Mouse (Mus musculus) ES-E14 (cell line): ENCODE data around the gene Med11. TPM values are rescaled to one million over a fixed set of nuclear protein-coding genes. Genes with fewer than 3 reads are reported as not detected.
"Not testable (repeated sequence)": the region's sequence is repeated elsewhere in the genome, so short reads cannot be mapped to it uniquely, and the experiment has no call there.

Experiments used
- DNase-seq: peaks from one replicate; pipeline ENCODE4 v3.0.0-alpha.2; 2013; ENCODE audit warnings: low read depth, low spot score
- H3K27ac ChIP-seq: 2 replicates; pipeline ENCODE4 v1.5.1; 2012; ENCODE audit warnings: low read depth, mild to moderate bottlenecking, low read length, moderate library complexity, mixed read lengths; ENCODE audit not compliant: poor library complexity, insufficient read depth, severe bottlenecking
- H3K36me3 ChIP-seq: 2 replicates; pipeline ENCODE4 v1.6.1; 2012; ENCODE audit warnings: mild to moderate bottlenecking, low read length, moderate library complexity, mixed read lengths; ENCODE audit not compliant: control insufficient read depth, poor library complexity, insufficient read depth, severe bottlenecking
- H3K4me1 ChIP-seq, 2 experiments: fragments of 150-350 bp in 1 of 2; sonication (generic) in 1 of 2; 2 replicates each; pipeline ENCODE4 v1.6.1; 2012; ENCODE audit warnings: low read length in 2 of 2, mild to moderate bottlenecking in 1 of 2, mixed read lengths in 1 of 2; ENCODE audit not compliant: control insufficient read depth in 2 of 2, insufficient read depth in 2 of 2, poor library complexity in 1 of 2
- H3K4me3 ChIP-seq, 2 experiments: fragments of 150-350 bp in 1 of 2; sonication (generic) in 1 of 2; 2 replicates each; pipeline ENCODE4 v1.5.1; 2012; ENCODE audit warnings: low read length in 2 of 2, low read depth in 1 of 2, mild to moderate bottlenecking in 1 of 2, mixed read lengths in 1 of 2; ENCODE audit not compliant: insufficient read depth in 1 of 2, poor library complexity in 1 of 2, severe bottlenecking in 1 of 2
- H3K9ac ChIP-seq: 2 replicates; pipeline ENCODE4 v1.6.1; 2012; ENCODE audit warnings: low read depth, mild to moderate bottlenecking, low read length, mixed read lengths; ENCODE audit not compliant: poor library complexity, insufficient read depth, severe bottlenecking
- H3K9me3 ChIP-seq: fragments of 150-350 bp; sonication (generic); 2 replicates; pipeline ENCODE4 v1.6.1; 2012; ENCODE audit warnings: low read depth, mild to moderate bottlenecking, low read length; ENCODE audit not compliant: control insufficient read depth, insufficient read depth
- CHD2 ChIP-seq: IDR thresholded peaks from 2 replicates; pipeline ENCODE4 v1.6.1; 2014; ENCODE audit warnings: mild to moderate bottlenecking, low read depth, low read length, inconsistent platforms
- HCFC1 ChIP-seq: IDR thresholded peaks from 2 replicates; pipeline ENCODE4 v1.6.1; 2012; ENCODE audit warnings: low read length, inconsistent platforms, borderline replicate concordance; ENCODE audit not compliant: insufficient read depth
- MAFK ChIP-seq: IDR thresholded peaks from 2 replicates; pipeline ENCODE4 v1.6.1; 2014; ENCODE audit warnings: mild to moderate bottlenecking, low read depth, low read length, inconsistent platforms; ENCODE audit not compliant: insufficient read depth
- ZC3H11A ChIP-seq: IDR thresholded peaks from 2 replicates; pipeline ENCODE4 v1.6.1; 2012; ENCODE audit warnings: low read depth, mild to moderate bottlenecking, inconsistent platforms, low read length, borderline replicate concordance
- ZNF384 ChIP-seq: IDR thresholded peaks from 2 replicates; pipeline ENCODE4 v1.6.1; 2012; ENCODE audit warnings: low read depth, low read length, inconsistent platforms
- in situ Hi-C, 2 experiments: fragments of 600-800 bp; cut with MboI; formaldehyde crosslinking; loops; one replicate each; pipeline ENCODE4 v1.15.1; 2025; ENCODE audit warnings: low sequenced_read_pairs in 2 of 2, inconsistent platforms in 1 of 2; ENCODE audit not compliant: unreplicated experiment in 2 of 2
- total RNA-seq: library from RNA; depleted of rRNA; stranded (reverse); fragments of 300-350 nt; gene quantifications from 2 replicates; pipeline ENCODE4 v1.2.3, GENCODE M21; 2012

Gene Med11
- total RNA-seq, 1 experiment = 31.2 TPM

DNA sequence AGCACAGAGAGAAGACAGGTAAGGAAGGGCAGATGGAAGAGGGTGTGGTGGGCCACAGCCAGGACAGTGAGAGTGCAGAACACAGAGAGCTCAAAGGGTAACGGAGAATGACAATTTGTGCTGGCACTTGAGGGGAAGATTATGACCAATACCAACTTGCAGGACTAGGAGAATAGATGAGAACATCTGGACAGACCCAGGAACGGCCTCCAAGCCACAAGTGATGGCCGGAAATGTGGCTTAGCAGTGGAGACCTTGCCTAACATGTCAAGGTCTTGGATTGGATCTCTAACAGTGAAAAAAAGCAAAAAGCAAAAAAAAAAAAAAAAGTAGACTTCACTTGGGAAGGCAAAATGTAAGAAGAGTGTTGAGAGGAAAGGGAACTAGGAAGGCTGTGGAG lies 18.0 kb downstream of the Med11 start:
- H3K9ac ChIP-seq = no peak overlapping the region
- no peak overlapping the region for H3K4me3 ChIP-seq
- peaks cover 0 to 1% of the 10 kb centered on the region in 2 experiments; a peak in 1 of 4 replicates for H3K4me1 ChIP-seq
- no peaks in the 10 kb centered on the region for H3K36me3 ChIP-seq
- DNase-seq = no peak
- no peak overlapping the region for H3K27ac ChIP-seq
- in situ Hi-C loops = no loop called here
- TF ChIP-seq ZNF384 = no peak
- no peaks in the 10 kb centered on the region for H3K9me3 ChIP-seq

- in situ Hi-C loops = no loop called here
- H3K4me1 ChIP-seq = peaks cover 0 to 1% of the 10 kb centered on the region in 2 experiments; a peak in 1 of 4 replicates
- no peak overlapping the region for H3K27ac ChIP-seq
- DNase-seq = no peak
- H3K9ac ChIP-seq = no peak overlapping the region
- no peak overlapping the region for H3K4me3 ChIP-seq
- H3K36me3 ChIP-seq = no peaks in the 10 kb centered on the region
- TF ChIP-seq CHD2 = no peak
- no peak for TF ChIP-seq MAFK
- H3K9me3 ChIP-seq = no peaks in the 10 kb centered on the region
These were observed 21.0 kb downstream of the Med11 start for GRCm38 (mm10) chr11:70472716-70473115.

DNA sequence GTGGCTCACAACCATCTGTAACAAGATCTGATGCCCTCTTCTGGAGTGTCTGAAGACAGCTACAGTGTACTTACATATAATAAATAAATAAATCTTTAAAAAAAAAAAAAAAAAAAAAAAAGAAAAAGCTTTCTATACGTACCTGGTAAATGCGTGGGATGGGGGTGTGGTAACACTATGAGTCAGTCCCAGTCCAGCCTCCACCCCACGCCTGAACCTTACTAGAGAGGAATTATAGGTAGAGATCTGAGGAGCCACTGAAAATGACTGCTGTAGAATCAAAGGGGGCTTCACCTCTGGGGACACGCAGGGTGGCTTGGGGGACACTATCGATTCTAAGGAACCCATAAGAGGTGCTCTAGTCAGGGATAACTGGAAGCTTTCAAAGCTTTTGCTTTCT lies 21.6 kb downstream of the Med11 start:
- H3K9me3 ChIP-seq, in situ Hi-C loops, H3K4me1 ChIP-seq, H3K9ac ChIP-seq, DNase-seq, H3K36me3 ChIP-seq, H3K4me3 ChIP-seq, H3K27ac ChIP-seq: not testable (repeated sequence)

- no peak overlapping the region for H3K4me3 ChIP-seq
- H3K9ac ChIP-seq = no peak overlapping the region
- TF ChIP-seq MAFK (no peak), HCFC1 (no peak), CHD2 (no peak), ZC3H11A (no peak), ZNF384 (no peak)
- peaks cover 0 to 1% of the 10 kb centered on the region in 2 experiments; a peak in 1 of 4 replicates for H3K4me1 ChIP-seq
- DNase-seq = no peak
- H3K27ac ChIP-seq = no peak overlapping the region
- H3K36me3 ChIP-seq = no peaks in the 10 kb centered on the region
- in situ Hi-C loops = no loop called here
- no peaks in the 10 kb centered on the region for H3K9me3 ChIP-seq
These were observed 23.3 kb downstream of the Med11 start for GRCm38 (mm10) chr11:70474872-70475534.

GRCm38 (mm10) chr11:70485498-70485897 lies 33.8 kb downstream of the Med11 start:
- Histone ChIP-seq H3K4me1 (no peaks in the 10 kb centered on the region; a peak in 1 of 4 replicates), H3K9me3 (no peaks in the 10 kb centered on the region), H3K36me3 (no peaks in the 10 kb centered on the region), H3K4me3 (no peak overlapping the region), H3K27ac (no peak overlapping the region), H3K9ac (no peak overlapping the region)
- DNase-seq = no peak
- in situ Hi-C loops = no loop called here
- TF ChIP-seq CHD2 (no peak), MAFK (no peak), ZC3H11A (no peak), ZNF384 (no peak), HCFC1 (no peak)
